Mouse (Mus musculus) B cell, adult 2 months (primary cell): Measurements from ENCODE around the gene Obscn.

Source experiments
- DNase-seq, 2 experiments: peaks; one replicate each; pipeline ENCODE4 v3.0.0; 2022

Obscn gene

GRCm38 (mm10) chr11:59051031-59051430, 85.2 kb downstream of the Obscn start:
- DNase-seq = no peak

GRCm38 (mm10) chr11:59044703-59045330, 91.4 kb downstream of the Obscn start:
- no peak for DNase-seq

DNA sequence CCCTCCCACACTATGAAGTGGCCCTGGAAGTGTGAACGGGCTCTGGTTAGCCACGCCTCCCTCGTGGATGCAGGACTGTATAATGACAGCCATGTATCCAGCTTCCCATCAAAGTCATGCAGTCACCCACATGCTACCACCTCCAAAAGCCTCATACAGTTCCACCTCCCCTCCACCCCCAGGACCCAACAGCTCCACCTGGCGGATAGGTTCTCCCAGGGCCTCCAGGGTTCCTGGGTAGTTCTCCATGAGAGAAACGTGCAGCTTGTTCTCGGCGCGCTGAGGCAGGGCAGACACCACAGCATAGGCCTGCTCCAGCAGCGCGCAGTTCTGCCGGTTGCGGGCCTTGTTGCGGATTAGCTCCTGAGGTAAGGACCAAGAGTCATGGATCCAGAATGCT, 107.2 kb downstream of the Obscn start:
- DNase-seq = peak; percentile 27

GRCm38 (mm10) chr11:59026411-59026810, 109.8 kb downstream of the Obscn start:
- no peak for DNase-seq

- DNase-seq = peak; percentile 54 to 63
Measured at GRCm38 (mm10) chr11:59015052-59015451, 121.2 kb downstream of the Obscn start.

DNA sequence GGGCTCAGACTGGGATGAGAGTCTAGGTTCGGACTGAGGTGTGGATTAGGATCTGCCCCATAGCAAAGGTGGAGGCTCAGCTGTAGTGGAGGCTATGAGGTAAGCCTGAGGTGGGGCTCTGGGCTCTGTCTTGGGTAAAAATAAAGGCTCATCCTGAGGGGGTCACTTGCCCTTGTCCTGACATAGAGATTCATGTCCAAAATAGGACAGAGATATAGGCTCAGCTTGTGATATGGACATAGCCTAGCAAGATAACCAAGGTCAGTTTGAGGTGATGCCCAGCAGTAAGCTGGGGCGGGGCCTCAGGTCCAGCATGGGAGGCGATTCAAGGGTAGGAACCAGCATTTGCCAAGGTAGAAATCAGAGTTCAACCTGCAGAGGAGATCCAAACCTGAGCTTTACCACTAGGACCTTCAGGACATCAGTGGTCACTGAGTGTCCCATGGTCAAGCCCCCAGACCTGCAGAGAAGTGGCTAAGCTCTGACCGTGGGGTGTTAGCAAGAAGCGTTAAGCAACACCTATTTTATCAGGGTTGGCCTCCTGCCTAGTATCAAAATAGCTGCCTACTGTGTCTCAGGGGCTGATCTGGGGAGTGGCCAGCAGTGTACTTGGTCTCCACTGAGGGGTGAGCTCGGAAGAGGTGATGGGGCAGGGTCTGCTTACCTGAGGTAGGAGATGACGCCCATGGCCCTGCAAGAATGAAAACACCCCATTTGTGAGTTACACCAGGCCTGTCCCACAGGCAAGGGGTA, 133.7 kb downstream of the Obscn start:
- no peak for DNase-seq

- DNase-seq = no peak
Measured at GRCm38 (mm10) chr11:59000635-59001034, 135.6 kb downstream of the Obscn start.

GRCm38 (mm10) chr11:58999830-59000229, 136.4 kb downstream of the Obscn start:
- no peak for DNase-seq

- DNase-seq = no peak
Measured at GRCm38 (mm10) chr11:58999158-58999557, 137.0 kb downstream of the Obscn start.

- no peak for DNase-seq
Measured at GRCm38 (mm10) chr11:58997541-58997940, 138.7 kb downstream of the Obscn start.

DNA sequence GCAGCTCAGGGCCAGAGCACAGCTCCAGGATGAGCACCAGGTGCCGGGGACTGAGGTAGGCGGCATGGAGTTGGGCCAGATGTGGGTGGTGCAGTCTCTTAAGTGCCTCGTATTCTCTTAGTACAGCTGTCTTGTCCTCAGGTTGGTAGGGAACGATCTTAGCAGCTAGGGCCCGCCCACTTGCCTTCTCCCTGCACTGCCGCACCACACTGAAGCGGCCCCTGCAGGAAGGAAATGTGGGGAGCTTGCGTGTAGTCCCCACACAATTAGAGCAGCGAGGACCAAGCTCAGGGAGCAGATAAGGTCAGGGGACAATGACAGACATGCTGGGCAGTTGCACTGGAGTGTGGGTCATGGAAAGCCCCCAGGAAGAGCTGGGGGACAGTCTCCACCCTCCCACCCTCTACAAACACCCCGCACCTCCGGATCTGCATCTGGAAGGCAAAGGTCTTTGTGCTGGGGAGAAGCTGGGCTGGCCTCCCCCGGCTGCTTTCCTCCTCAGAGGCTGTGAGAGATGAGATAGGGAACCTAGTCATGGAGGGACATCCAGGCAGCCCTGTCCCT, 140.3 kb downstream of the Obscn start:
- DNase-seq = peak; percentile 54 to 56

GRCm38 (mm10) chr11:58995061-58995806, 141.0 kb downstream of the Obscn start:
- DNase-seq = no peak

DNA sequence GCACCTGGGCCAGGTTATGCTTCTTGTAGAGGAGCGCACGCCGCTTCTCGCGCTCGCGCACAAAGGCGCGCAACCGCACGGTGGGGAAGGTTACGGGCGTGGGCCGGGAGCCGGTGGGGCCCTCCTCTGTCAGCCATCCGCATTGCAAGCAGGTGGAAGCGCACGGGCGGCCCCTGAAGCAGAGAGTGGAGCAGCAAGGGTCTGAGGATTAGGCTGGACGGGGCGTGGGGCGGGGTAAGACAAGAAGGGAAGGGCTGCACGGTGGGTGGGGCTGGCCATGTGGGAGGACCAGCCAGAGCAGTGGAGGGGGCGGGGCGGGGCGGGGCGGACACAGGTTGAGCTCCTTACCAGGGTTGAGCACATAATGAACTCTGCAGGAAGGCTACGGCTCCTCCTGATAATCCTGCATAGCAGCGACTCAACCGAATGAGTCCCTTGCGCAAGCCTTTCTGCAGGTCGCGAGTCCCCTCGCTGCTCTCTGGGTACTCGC, 141.8 kb downstream of the Obscn start:
- peak; percentile 80 to 81 for DNase-seq

DNA sequence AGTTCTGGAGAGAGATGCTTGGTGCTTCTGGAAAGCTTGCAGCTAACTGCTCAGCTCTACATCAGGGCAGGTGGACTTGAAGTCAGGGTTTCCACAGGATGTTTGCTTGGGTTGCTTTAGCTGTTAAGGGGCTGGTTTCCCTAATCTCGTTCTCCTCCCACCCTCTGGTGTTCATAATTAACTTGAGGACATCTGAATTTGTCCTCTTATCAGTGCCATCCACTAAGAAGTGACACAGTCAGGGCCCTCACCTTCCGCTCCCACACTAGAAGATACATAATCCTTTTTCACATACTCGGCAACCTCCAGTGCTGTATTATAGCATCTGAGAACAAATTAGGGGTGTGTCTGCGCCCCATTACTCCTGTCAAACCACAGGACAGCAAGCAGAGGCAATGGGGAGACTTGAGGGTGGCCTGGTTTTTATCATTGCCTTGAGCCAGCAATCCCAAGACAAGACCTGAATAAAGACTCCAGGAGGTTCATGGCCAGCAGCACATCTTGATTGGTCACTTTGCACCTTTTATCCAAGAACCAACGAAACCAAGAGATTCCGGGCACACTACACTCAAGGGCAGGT, 143.0 kb downstream of the Obscn start:
- no peak for DNase-seq

DNA sequence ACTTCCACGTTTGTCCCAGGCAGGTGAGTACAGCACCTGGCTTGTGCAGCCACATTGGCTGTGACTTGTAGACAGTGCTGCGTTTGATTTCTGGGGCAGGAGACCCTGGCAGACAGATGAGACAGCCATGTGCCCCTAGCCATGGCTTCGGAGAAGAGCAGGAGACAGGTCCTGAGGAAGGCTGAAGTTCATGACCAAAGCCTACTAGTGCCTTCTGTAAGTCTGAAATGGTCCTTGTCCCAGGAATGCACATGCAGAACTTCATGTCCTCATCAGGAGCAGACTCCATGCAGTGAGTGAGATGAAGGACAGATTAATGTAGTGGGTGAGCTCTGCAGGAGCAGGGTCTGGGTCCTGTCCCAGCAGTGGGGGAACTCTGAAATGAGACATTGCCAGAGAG, 144.3 kb downstream of the Obscn start:
- no peak for DNase-seq

GRCm38 (mm10) chr11:58990794-58991193, 145.4 kb downstream of the Obscn start:
- no peak for DNase-seq

- DNase-seq = no peak
Measured at GRCm38 (mm10) chr11:58990141-58990540, 146.1 kb downstream of the Obscn start.

- DNase-seq = no peak
Measured at GRCm38 (mm10) chr11:58989166-58989565, 147.0 kb downstream of the Obscn start.

DNA sequence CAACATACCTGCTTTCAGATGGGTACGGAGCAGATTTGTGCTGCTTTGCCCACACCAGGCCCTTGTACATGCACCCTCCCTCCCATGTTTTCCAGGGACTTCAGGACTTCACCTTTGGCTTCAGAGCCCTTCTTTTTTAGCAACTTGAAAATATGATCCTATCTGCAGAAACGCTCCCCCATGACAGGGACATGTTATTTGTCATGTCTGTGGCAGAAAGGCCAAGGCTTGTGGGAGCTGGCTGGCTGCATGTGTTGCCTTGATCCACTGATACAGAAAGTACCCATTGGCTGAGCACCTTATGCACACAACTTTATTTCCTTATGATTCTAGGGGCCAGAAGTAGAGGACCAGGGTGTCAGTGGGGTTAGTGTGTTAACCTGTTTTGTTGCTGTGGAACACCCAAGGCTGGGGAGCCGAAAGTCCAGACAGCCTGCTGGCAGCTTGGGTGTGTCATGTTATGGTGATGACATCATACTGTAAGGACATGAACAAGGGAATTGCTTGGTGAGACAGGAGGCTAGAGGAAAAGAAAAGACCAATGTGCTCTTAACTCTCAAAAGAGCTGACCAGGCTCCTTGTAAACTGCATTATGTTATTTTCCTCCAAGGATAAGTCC, 150.8 kb downstream of the Obscn start:
- no peak for DNase-seq

DNA sequence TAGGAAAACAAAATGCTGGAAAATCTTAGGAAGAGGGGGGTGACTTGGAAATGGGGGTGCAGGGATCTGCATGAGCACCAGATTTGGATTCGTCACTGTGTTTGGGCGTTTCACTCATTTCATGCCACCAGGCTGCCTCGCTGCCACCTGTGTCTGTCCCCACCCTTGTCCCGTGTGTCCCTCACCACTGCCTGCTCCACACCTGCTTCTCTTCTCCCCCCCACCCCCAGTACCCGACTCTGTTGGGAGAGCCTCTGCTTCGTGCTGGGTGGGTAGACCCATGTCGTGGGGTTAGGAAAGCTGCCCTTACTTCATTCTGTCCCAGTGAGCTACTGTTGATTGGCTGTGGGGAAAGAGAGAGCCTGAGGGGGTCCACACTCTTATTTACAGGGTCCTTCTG, 151.5 kb downstream of the Obscn start:
- DNase-seq = no peak

GRCm38 (mm10) chr11:58983691-58984341, 152.4 kb downstream of the Obscn start:
- DNase-seq = no peak
